Mouse (Mus musculus) ES-Bruce4 (cell line): Measurements from ENCODE around the gene Abca12.

Experiments used
- CTCF ChIP-seq: IDR thresholded peaks from one replicate; pipeline ENCODE4 v1.8.1; 2011; ENCODE audit warnings: low read depth, low read length
- EP300 ChIP-seq: IDR thresholded peaks from 2 replicates; pipeline ENCODE4 v1.6.1; 2011; ENCODE audit warnings: low read depth, low read length; ENCODE audit not compliant: insufficient read depth

- no peak for TF ChIP-seq CTCF
- TF ChIP-seq EP300, result no peak
Observed at GRCm38 (mm10) chr1:71330349-71330748, 84.4 kb downstream of the Abca12 start.
